Mouse (Mus musculus): ENCODE results near the gene Aff3.

The Aff3 gene

GRCm38 (mm10) chr1:38545282-38545945, 119.3 kb downstream of the Aff3 start:
- peak; percentile 86 for DNase-seq (ENCODE audit: low read depth, low spot score)

GRCm38 (mm10) chr1:38544501-38544900, 120.3 kb downstream of the Aff3 start:
- DNase-seq (ENCODE audit: low read depth, low spot score): no peak

- DNase-seq (ENCODE audit: low read depth, low spot score): no peak
Measured at GRCm38 (mm10) chr1:38541536-38541935, 123.2 kb downstream of the Aff3 start.

DNA sequence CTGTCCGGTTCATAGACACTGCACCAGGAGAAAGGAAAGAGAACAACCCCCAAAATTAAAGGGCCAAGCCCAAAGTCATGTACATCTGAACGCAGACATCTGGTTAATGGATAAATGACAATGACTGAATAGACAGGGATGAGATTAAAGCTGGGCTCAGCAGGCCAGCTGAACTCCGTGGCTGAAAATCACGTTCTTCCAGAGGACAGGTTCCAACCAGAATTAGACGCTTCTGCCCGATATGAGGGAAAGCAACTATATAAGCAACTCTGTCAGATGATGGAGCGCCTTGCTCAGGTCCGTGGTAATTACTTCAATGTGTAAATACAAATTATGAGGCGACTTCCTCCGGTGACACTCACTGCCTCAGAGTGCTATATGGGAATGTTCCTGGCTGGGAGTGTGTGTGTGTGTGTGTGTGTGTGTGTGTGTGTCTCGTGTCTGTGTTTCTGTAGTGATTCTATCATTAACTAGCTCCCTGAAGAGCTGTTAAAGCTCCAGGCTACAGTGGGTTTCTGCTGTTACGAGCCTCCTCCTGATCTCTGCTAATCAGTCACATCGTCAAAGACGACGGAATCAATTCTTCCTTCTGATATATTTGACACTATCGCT, 127.7 kb downstream of the Aff3 start:
- no peak for DNase-seq (ENCODE audit: low read depth, low spot score)

- DNase-seq (ENCODE audit: low read depth, low spot score): no peak
Measured at GRCm38 (mm10) chr1:38532581-38532980, 132.2 kb downstream of the Aff3 start.

DNA sequence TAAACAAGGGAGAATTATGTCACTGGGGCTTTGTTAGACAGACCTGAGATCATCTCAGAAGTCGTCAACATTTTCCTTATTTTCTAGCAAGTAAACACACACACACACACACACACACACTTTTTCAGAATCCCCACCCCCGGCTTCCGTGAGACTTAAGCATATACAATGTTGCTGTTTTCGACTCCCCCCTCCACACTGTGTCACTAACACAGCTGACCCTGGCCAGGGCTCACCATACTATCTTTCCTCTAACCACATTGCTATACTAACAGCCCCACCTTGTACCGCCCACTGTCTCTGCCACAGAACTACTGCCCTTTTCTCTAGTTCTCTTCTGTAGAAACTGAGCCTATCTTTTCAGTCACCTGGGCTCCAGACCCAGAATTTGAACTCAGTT, 136.1 kb downstream of the Aff3 start:
- no peak for DNase-seq (ENCODE audit: low read depth, low spot score)

- no peak for DNase-seq (ENCODE audit: low read depth, low spot score)
Measured at GRCm38 (mm10) chr1:38526568-38526967, 138.2 kb downstream of the Aff3 start.

GRCm38 (mm10) chr1:38521651-38522050, 143.1 kb downstream of the Aff3 start:
- DNase-seq (ENCODE audit: low read depth, low spot score): no peak

DNA sequence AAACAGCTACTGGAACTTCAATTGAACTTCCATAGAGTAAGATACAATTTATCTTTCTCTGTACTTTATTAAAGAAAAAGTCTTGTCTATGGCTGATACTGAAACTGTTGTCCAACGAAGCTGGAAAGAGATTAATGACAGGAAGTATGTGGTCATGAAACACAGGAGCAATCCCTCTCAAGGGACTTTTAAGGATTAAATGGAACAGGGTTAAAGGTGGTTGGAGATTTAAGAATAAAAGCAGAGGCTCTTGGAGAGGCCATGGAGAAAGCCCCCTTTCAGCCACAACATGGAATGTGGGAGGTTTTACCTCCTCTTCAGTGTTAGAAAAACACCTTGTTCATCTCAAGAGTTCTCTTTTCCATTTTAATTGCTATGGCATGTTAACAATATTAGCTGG, 148.5 kb downstream of the Aff3 start:
- DNase-seq (ENCODE audit: low read depth, low spot score): peak; percentile 35

DNA sequence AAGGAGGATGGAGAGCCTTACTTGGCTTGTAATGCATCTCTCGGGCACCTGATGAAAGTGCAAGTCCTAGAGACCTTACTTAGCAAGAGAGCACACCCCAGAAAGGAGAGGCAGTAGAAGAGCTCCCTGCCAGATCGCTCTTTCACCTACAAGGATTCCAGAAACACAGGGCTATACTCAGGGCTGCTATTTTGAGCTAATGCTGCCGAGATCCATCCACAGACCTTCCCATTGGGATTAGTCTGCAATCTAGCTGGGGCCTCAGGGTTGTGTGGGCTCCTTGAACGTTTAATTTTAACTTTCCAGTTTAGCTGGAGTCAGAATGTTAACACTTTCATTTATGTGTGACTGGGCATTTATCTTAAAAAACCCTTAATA, 150.1 kb downstream of the Aff3 start:
- no peak for DNase-seq (ENCODE audit: low read depth, low spot score)

DNA sequence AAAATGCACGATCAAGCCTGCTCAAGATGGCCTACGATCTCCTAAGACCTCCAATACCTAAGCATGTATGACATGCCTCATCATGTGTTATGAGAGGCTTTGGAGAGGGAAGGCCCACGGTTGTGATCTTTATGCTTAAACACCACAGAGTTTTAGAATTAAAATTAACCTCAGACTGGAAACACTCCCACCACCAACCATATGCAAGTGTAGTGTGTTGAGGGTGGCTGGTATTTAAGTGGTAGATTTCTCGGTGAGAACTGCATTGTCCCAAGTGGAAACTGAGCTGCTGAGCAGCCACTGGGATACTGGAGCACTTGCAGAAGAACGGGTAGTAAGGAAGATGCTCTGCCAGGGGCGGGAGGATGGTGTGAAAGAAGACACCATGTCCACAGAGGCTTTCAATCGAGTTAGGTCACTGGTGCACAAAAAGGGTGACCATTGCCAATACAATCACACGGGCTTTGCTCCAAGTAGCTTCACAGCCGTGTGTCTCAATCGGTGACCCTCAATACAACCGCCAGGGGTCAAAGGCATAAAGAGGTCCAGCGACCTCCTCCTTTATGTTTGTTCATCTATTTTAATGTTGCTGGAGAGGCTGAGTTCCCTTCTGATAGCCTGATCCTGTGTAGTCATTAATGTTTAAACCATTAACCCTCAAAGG, 150.7 kb downstream of the Aff3 start:
- DNase-seq (ENCODE audit: low read depth, low spot score): no peak

DNA sequence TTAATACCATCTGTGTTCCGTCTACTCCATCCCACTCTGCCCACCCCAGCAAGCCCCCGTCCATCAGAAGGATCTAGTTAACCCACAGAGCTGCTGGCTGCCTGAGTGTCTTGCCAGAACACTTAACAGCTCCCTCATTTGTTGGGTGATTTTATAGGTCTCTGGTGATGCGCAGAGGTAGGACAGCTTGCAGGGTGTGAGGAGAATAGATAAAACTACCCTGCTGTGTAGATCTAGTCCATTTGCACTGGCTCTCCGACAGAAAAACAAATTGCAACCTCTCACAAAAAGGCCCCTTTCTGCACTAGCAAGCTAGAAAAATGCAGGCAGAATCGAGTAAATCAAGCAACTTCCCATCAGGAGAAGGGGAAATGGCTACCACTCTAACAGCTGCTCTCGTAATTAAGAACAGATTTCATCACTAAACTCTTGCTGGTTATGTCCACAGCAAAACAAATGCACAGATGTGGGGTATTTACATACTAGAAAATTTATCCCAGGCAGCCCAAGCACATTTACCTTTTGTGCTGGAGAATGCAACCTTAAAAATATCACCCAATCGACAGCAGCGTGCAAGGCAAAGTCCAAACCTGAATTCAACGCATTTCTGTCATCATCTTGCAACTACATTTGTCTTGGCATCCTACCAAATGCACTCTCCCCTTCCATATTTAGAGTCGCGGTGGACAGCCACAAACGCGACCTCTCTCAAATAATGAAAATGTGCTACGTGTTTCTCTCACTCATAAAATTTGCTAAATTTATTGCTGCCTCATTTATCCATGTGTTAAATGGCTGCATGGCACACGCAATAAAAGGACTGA, 152.3 kb downstream of the Aff3 start:
- DNase-seq (ENCODE audit: low read depth, low spot score): peak; percentile 63

GRCm38 (mm10) chr1:38511076-38511475, 153.7 kb downstream of the Aff3 start:
- peak; percentile 55 for DNase-seq (ENCODE audit: low read depth, low spot score)

GRCm38 (mm10) chr1:38509301-38509700, 155.5 kb downstream of the Aff3 start:
- no peak for DNase-seq (ENCODE audit: low read depth, low spot score)

DNA sequence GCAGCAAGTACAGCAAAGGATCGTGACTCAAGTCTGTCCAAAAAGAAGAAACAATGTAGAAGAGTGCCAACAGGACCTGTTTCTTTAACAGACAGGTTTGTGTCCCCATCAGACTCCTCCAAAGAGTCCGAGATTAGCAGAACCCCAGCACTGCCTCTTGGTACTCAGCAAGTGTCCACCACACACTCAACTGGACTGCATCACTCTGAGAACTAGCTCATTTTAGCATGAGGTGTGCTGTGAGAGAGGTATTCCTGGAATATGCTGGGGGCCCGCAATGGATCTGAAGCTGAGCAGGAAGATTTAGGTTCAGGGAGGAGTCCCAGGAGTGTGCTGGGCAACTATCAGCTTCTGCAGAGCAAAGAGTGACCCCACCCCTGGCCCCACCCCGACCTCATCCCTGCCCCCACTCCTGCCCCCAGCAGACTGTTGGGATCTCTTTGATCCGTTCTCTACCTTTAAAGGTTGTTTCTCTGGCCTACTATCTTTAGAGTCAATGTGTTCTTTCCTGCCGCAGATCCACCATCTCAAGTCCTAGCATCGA, 157.0 kb downstream of the Aff3 start:
- no peak for DNase-seq (ENCODE audit: low read depth, low spot score)

DNA sequence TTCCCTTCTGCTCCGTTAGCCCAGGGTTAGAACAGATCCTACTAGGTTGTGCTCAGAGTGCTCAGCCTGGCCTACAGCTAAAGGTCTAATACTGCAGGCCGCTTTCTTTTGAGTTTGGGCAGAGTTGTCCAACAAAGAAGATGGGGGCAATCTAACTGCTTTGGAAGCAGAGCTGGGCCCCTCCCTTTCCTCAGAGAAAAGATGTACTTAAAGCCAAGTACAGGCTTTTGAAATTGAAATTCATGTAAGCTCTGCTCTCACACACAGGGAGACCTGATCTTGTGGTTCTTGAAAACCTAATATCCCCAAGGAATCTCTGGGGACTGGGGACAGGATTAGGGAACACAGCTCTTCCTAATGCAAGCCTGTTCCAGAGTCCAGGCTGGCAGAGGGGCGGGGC, 158.4 kb downstream of the Aff3 start:
- no peak for DNase-seq (ENCODE audit: low read depth, low spot score)

- no peak for DNase-seq (ENCODE audit: low read depth, low spot score)
Measured at GRCm38 (mm10) chr1:38503431-38504089, 161.2 kb downstream of the Aff3 start.

GRCm38 (mm10) chr1:38502797-38503196, 162.0 kb downstream of the Aff3 start:
- no peak for DNase-seq (ENCODE audit: low read depth, low spot score)

GRCm38 (mm10) chr1:38501231-38501630, 163.5 kb downstream of the Aff3 start:
- no peak for DNase-seq (ENCODE audit: low read depth, low spot score)

- DNase-seq (ENCODE audit: low read depth, low spot score): no peak
Measured at GRCm38 (mm10) chr1:38499500-38499899, 165.3 kb downstream of the Aff3 start.

GRCm38 (mm10) chr1:38497576-38497975, 167.2 kb downstream of the Aff3 start:
- DNase-seq (ENCODE audit: low read depth, low spot score): no peak

Measured in mesoderm, embryonic 11.5 days (tissue).